7 mouse cellular contexts compared by ENCODE assay signal in the genomic region with DNA sequence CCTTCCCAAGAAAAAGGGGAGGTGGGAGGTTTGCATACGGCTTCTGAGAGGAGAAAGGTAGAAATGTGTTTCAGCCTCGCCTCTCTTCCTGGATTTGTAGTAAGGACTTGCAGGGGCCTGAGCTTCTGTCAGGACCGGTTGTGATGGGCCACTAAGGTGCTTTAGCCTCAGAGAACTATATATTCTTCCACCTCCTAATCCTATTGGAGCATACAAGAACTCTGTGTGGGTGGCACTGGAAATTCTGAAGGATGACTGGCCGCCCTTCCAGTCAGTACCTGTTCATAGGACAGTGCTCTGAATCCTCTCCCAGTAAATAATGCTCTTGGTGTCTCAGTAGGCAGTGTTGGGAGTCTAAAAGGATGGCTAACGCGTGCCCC. TPM values are rescaled to one million over a fixed set of nuclear protein-coding genes. Genes with fewer than 3 reads are reported as not detected.
DNase-seq lines count a peak whose midpoint lies in the region; ATAC-seq lines count a peak whose summit lies in the region.

No protein-coding gene starts in this region.

- WGBS in neural tube, embryonic 11.5 days = 20% methylated on average over 6 of the region's 6 CpGs
- WGBS in heart, embryonic 15.5 days = 12% methylated on average over 6 of the region's 6 CpGs
- 16% methylated on average over 6 of the region's 6 CpGs for WGBS in limb, embryonic 13.5 days
- WGBS in neural tube, embryonic 15.5 days = 16% methylated on average over 6 of the region's 6 CpGs

- no peaks in the 10 kb centered on the region for H3K36me3 ChIP-seq in neural tube, embryonic 11.5 days (ENCODE audit: control insufficient read depth, insufficient read depth, low read length)
- H3K36me3 ChIP-seq in heart, embryonic 15.5 days = peaks cover 16% of the 10 kb centered on the region; the same call in 1 of the 2 replicates
- H3K36me3 ChIP-seq in limb, embryonic 13.5 days = peaks cover 21% of the 10 kb centered on the region
- peaks cover 14% of the 10 kb centered on the region for H3K36me3 ChIP-seq in neural tube, embryonic 15.5 days

- peak overlapping the region; percentile 84 for H3K9ac ChIP-seq in neural tube, embryonic 11.5 days (ENCODE audit: low read length)
- peak overlapping the region; percentile 88 for H3K9ac ChIP-seq in heart, embryonic 15.5 days
- H3K9ac ChIP-seq in limb, embryonic 13.5 days = peak overlapping the region; percentile 86
- H3K9ac ChIP-seq in neural tube, embryonic 15.5 days (replicated peaks) = peak overlapping the region; percentile 89

- H3K4me2 ChIP-seq in neural tube, embryonic 11.5 days (ENCODE audit: low read depth) = peak overlapping the region; percentile 78
- H3K4me2 ChIP-seq in heart, embryonic 15.5 days = peak overlapping the region; percentile 79
- H3K4me2 ChIP-seq in limb, embryonic 13.5 days (replicated peaks) = peak overlapping the region; percentile 84
- peak overlapping the region; percentile 87 for H3K4me2 ChIP-seq in neural tube, embryonic 15.5 days

- H3K27ac ChIP-seq in neural tube, embryonic 11.5 days (ENCODE audit: low read depth, low read length) = peak overlapping the region; percentile 62; the same call in 1 of the 2 replicates
- peak overlapping the region; percentile 86 for H3K27ac ChIP-seq in heart, embryonic 15.5 days
- peak overlapping the region; percentile 74 for H3K27ac ChIP-seq in limb, embryonic 13.5 days
- H3K27ac ChIP-seq in neural tube, embryonic 15.5 days (replicated peaks) = peak overlapping the region; percentile 87

- peak; percentile 28; the same call in 1 of the 2 replicates for ATAC-seq in neural tube, embryonic 11.5 days (ENCODE audit: insufficient read depth, low FRiP score, low TSS enrichment)
- ATAC-seq in heart, embryonic 15.5 days (replicated peaks; ENCODE audit: insufficient number of reproducible peaks, insufficient read depth, low FRiP score, low read depth) = peak; percentile 48; the same call in 1 of the 2 replicates
- ATAC-seq in limb, embryonic 13.5 days (ENCODE audit: low FRiP score, low read depth) = peak; percentile 31
- peak; percentile 46 for ATAC-seq in neural tube, embryonic 15.5 days (ENCODE audit: low FRiP score)

- H3K4me3 ChIP-seq in neural tube, embryonic 11.5 days (ENCODE audit: low read depth, low read length) = peak overlapping the region; percentile 86
- peak overlapping the region; percentile 99 for H3K4me3 ChIP-seq in heart, embryonic 15.5 days
- peak overlapping the region; percentile 92 for H3K4me3 ChIP-seq in limb, embryonic 13.5 days
- peak overlapping the region; percentile 92 for H3K4me3 ChIP-seq in neural tube, embryonic 15.5 days (replicated peaks)

- no peaks in the 10 kb centered on the region for H3K9me3 ChIP-seq in neural tube, embryonic 11.5 days (ENCODE audit: control insufficient read depth, low read length)
- H3K9me3 ChIP-seq in heart, embryonic 15.5 days (replicated peaks) = no peaks in the 10 kb centered on the region
- no peaks in the 10 kb centered on the region for H3K9me3 ChIP-seq in limb, embryonic 13.5 days
- no peaks in the 10 kb centered on the region for H3K9me3 ChIP-seq in neural tube, embryonic 15.5 days (replicated peaks)

- H3K4me1 ChIP-seq in neural tube, embryonic 11.5 days (ENCODE audit: control insufficient read depth, insufficient read depth, low read length) = peaks cover 8% of the 10 kb centered on the region
- H3K4me1 ChIP-seq in heart, embryonic 15.5 days (replicated peaks) = peaks cover 17% of the 10 kb centered on the region
- peaks cover 16% of the 10 kb centered on the region for H3K4me1 ChIP-seq in limb, embryonic 13.5 days
- peaks cover 31% of the 10 kb centered on the region for H3K4me1 ChIP-seq in neural tube, embryonic 15.5 days

- peak; percentile 14 for DNase-seq in neural tube, embryonic 11.5 days (ENCODE audit: low spot score)
- DNase-seq in neural tube, embryonic 10.5 days (ENCODE audit: extremely low spot score, low spot score) = no peak
- DNase-seq in cerebellum, postnatal 14 days = peak; percentile 30 to 35
- no peak for DNase-seq in B cell, adult 2 months

- H3K27me3 ChIP-seq in neural tube, embryonic 11.5 days (ENCODE audit: control insufficient read depth, insufficient read depth, low read length) = no peaks in the 10 kb centered on the region
- H3K27me3 ChIP-seq in heart, embryonic 15.5 days = no peaks in the 10 kb centered on the region
- no peaks in the 10 kb centered on the region for H3K27me3 ChIP-seq in limb, embryonic 13.5 days
- H3K27me3 ChIP-seq in neural tube, embryonic 15.5 days (replicated peaks) = no peaks in the 10 kb centered on the region

RNA-seq across cellular contexts. Expression of gene Lamtor3, which starts 0.6 kb away (rescaled TPM):
- polyA plus RNA-seq in neural tube, embryonic 11.5 days (2014; fragmentation: Nextera tagmentation; extraction: Ambion mirVana) = 94.8 and 97.7 TPM in 2 replicates
- 100 and 108 TPM in 2 replicates for polyA plus RNA-seq in heart, embryonic 15.5 days (2015; fragmentation: Nextera tagmentation; extraction: Ambion mirVana)
- 108 and 114 TPM in 2 replicates for polyA plus RNA-seq in limb, embryonic 13.5 days (2015; fragmentation: Nextera tagmentation; extraction: Ambion mirVana)
- 128 and 132 TPM in 2 replicates for polyA plus RNA-seq in neural tube, embryonic 15.5 days (2015; fragmentation: Nextera tagmentation; extraction: Ambion mirVana)

RNA-seq across cellular contexts. Expression of gene Dnajb14, which starts 51.4 kb away (rescaled TPM):
- 8.7 and 11.0 TPM in 2 replicates for polyA plus RNA-seq in neural tube, embryonic 11.5 days (2014; fragmentation: Nextera tagmentation; extraction: Ambion mirVana)
- 9.5 and 10.5 TPM in 2 replicates for polyA plus RNA-seq in heart, embryonic 15.5 days (2015; fragmentation: Nextera tagmentation; extraction: Ambion mirVana)
- 11.3 and 11.5 TPM in 2 replicates for polyA plus RNA-seq in limb, embryonic 13.5 days (2015; fragmentation: Nextera tagmentation; extraction: Ambion mirVana)
- 15.1 and 17.8 TPM in 2 replicates for polyA plus RNA-seq in neural tube, embryonic 15.5 days (2015; fragmentation: Nextera tagmentation; extraction: Ambion mirVana)

RNA-seq across cellular contexts. Expression of gene H2afz, which starts 54.6 kb away (rescaled TPM):
- 2,454 and 2,599 TPM in 2 replicates for polyA plus RNA-seq in neural tube, embryonic 11.5 days (2014; fragmentation: Nextera tagmentation; extraction: Ambion mirVana)
- 920 and 981 TPM in 2 replicates for polyA plus RNA-seq in heart, embryonic 15.5 days (2015; fragmentation: Nextera tagmentation; extraction: Ambion mirVana)
- polyA plus RNA-seq in limb, embryonic 13.5 days (2015; fragmentation: Nextera tagmentation; extraction: Ambion mirVana) = 1,866 and 1,908 TPM in 2 replicates
- 714 and 880 TPM in 2 replicates for polyA plus RNA-seq in neural tube, embryonic 15.5 days (2015; fragmentation: Nextera tagmentation; extraction: Ambion mirVana)

Comparison
In these comparisons a context has a peak if more than half of its experiments do, and no peak if none do; other contexts are left out.
1. DNase-seq: peak in neural tube, embryonic 11.5 days (single experiment) and cerebellum, postnatal 14 days (2 of 2); none in neural tube, embryonic 10.5 days (single experiment) and B cell, adult 2 months (0 of 2).
2. Peak in every context shown above with its lines, with median percentiles within 50 percentile points of each other: ATAC-seq, H3K27ac ChIP-seq, H3K4me2 ChIP-seq, H3K4me3 ChIP-seq and H3K9ac ChIP-seq.